Mouse (Mus musculus) ES-Bruce4 (cell line): ENCODE measurements around the gene Hus1.

Experiments
- CTCF ChIP-seq: IDR thresholded peaks from one replicate; pipeline ENCODE4 v1.8.1; 2011; ENCODE audit warnings: low read depth, low read length
- EP300 ChIP-seq: IDR thresholded peaks from 2 replicates; pipeline ENCODE4 v1.6.1; 2011; ENCODE audit warnings: low read depth, low read length; ENCODE audit not compliant: insufficient read depth

DNA sequence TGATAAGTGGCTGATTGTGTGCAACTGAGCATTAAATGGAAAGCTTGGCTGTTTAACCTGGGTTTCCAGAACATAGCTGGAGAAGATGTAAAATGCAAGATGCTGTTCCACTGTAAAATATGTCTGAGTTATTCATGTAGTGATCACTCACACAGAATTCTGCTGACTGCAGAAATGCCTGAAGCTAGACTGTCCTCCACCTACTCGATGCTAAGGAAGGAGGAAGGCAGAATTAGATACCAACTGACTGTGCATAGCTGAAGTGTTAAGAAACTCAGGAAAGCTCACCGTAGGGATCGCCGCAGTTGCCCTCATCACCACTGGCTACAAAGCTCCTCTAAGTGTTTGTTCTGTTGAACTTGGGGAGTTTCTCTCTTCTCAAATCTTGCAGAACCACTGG, 46.7 kb upstream of the Hus1 start:
- TF ChIP-seq EP300 (no peak), CTCF (no peak)
